Mouse (Mus musculus) limb, embryonic 12.5 days (tissue): ENCODE results near the gene Rplp1. TPM values are rescaled to one million over a fixed set of nuclear protein-coding genes. Genes with fewer than 3 reads are reported as not detected.

ENCODE experiments used
- ATAC-seq: fragments of 200-750 bp; cut with Nextera tagmentation; 2 replicates; pipeline ENCODE4 v1.8.0; 2017; ENCODE audit warnings: low read depth, moderate TSS enrichment; ENCODE audit not compliant: insufficient number of reproducible peaks, insufficient read depth, low FRiP score, low TSS enrichment
- H3K27ac ChIP-seq: fragments of 300-500 bp; sonication (generic); 2 replicates; pipeline ENCODE4 v1.5.1; 2016; ENCODE audit warnings: mild to moderate bottlenecking, moderate library complexity
- H3K27me3 ChIP-seq: fragments of 300-500 bp; sonication (generic); 2 replicates; pipeline ENCODE4 v1.6.1; 2016; ENCODE audit warnings: mild to moderate bottlenecking, moderate library complexity
- H3K36me3 ChIP-seq: fragments of 300-500 bp; sonication (generic); 2 replicates; pipeline ENCODE4 v1.6.1; 2016; ENCODE audit warnings: mild to moderate bottlenecking, moderate library complexity
- H3K4me1 ChIP-seq: fragments of 300-500 bp; sonication (generic); replicated peaks from 2 replicates; pipeline ENCODE4 v1.6.1; 2016
- H3K4me2 ChIP-seq: fragments of 300-500 bp; sonication (generic); 2 replicates; pipeline ENCODE4 v1.6.1; 2016; ENCODE audit warnings: mild to moderate bottlenecking, moderate library complexity
- H3K4me3 ChIP-seq: fragments of 300-500 bp; sonication (generic); replicated peaks from 2 replicates; pipeline ENCODE4 v1.5.1; 2016; ENCODE audit warnings: mild to moderate bottlenecking
- H3K9ac ChIP-seq: fragments of 300-500 bp; sonication (generic); replicated peaks from 2 replicates; pipeline ENCODE4 v1.6.1; 2016; ENCODE audit warnings: mild to moderate bottlenecking, moderate library complexity
- H3K9me3 ChIP-seq: fragments of 300-500 bp; sonication (generic); 2 replicates; pipeline ENCODE4 v1.6.1; 2016; ENCODE audit warnings: mild to moderate bottlenecking, moderate library complexity
- WGBS: fragments of 180-500 bp; shearing (Covaris S2); methylation state at CpG from one replicate; pipeline ENCODE4 v1.1.7; 2016; 5-methylcytosine and 5-hydroxymethylcytosine counted together
- polyA plus RNA-seq: library from polyadenylated mRNA; unstranded; fragments of >200 nt; fragmentation: Nextera tagmentation; extraction: Ambion mirVana; gene quantifications from 2 replicates; pipeline ENCODE4 v1.2.1, GENCODE M21; 2016

Rplp1 gene
- polyA plus RNA-seq, 1 experiment from 2014 or later, result 1,109 TPM

GRCm38 (mm10) chr9:61898401-61898800 is 15.9 kb downstream of the Rplp1 start:
- Histone ChIP-seq H3K36me3 (no peaks in the 10 kb centered on the region), H3K27me3 (peaks cover 22% of the 10 kb centered on the region), H3K9me3 (no peaks in the 10 kb centered on the region), H3K4me3 (no peak overlapping the region), H3K27ac (no peak overlapping the region), H3K4me1 (peaks cover 24% of the 10 kb centered on the region), H3K4me2 (no peak overlapping the region), H3K9ac (no peak overlapping the region)
- ATAC-seq, result no peak
- 3% methylated on average over 7 of the region's 8 CpGs for WGBS

GRCm38 (mm10) chr9:61895014-61895413 is 19.3 kb downstream of the Rplp1 start:
- Histone ChIP-seq H3K9ac (no peak overlapping the region), H3K4me1 (peaks cover 21% of the 10 kb centered on the region), H3K9me3 (no peaks in the 10 kb centered on the region), H3K4me2 (no peak overlapping the region), H3K4me3 (no peak overlapping the region), H3K36me3 (no peaks in the 10 kb centered on the region), H3K27ac (no peak overlapping the region), H3K27me3 (peaks cover 20% of the 10 kb centered on the region)
- WGBS, result 32% methylated on average over 8 of the region's 8 CpGs
- no peak for ATAC-seq

- Histone ChIP-seq H3K27ac (no peak overlapping the region), H3K9me3 (no peaks in the 10 kb centered on the region), H3K4me1 (peaks cover 12% of the 10 kb centered on the region), H3K9ac (no peak overlapping the region), H3K4me3 (no peak overlapping the region), H3K36me3 (no peaks in the 10 kb centered on the region), H3K27me3 (no peaks in the 10 kb centered on the region; the same call in 1 of the 2 replicates), H3K4me2 (no peak overlapping the region)
- WGBS, result 59% methylated on average over 8 of the region's 8 CpGs
- ATAC-seq, result no peak
Observed at GRCm38 (mm10) chr9:61889855-61890254, 24.5 kb downstream of the Rplp1 start.

GRCm38 (mm10) chr9:61887661-61888379 is 26.5 kb downstream of the Rplp1 start:
- Histone ChIP-seq H3K36me3 (no peaks in the 10 kb centered on the region), H3K9ac (no peak overlapping the region), H3K4me1 (peaks cover 12% of the 10 kb centered on the region), H3K4me3 (no peak overlapping the region), H3K27me3 (no peaks in the 10 kb centered on the region; the same call in 1 of the 2 replicates), H3K4me2 (no peak overlapping the region), H3K27ac (no peak overlapping the region), H3K9me3 (no peaks in the 10 kb centered on the region)
- ATAC-seq, result no peak
- WGBS, result 79% methylated on average over 11 of the region's 11 CpGs

- Histone ChIP-seq H3K4me3 (no peak overlapping the region), H3K9ac (no peak overlapping the region), H3K9me3 (no peaks in the 10 kb centered on the region), H3K36me3 (no peaks in the 10 kb centered on the region), H3K27me3 (no peaks in the 10 kb centered on the region; the same call in 1 of the 2 replicates), H3K4me2 (no peak overlapping the region), H3K27ac (no peak overlapping the region), H3K4me1 (peaks cover 12% of the 10 kb centered on the region)
- no peak for ATAC-seq
- WGBS, result 87% methylated on average over 7 of the region's 7 CpGs
Observed at GRCm38 (mm10) chr9:61885964-61886363, 28.4 kb downstream of the Rplp1 start.

DNA sequence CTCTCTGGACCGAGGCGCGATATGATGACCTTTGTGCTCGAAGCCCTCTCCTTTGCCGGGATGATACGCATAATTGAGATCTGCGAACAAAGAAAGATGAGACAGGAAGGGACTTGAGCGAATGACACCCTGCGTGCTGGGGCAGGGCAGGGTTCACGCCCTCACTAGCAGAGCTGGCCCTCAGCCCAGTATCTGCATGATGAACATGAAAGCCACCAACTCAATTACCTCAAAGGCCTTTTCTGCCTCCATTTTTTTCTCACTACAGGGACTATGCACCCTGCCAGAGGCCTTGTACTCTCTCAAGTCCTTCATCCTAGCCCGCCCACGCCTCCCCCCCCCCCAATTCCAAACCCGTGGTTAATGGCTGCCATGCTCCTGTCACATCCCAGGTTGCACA is 29.4 kb downstream of the Rplp1 start:
- ATAC-seq, result no peak
- 77% methylated on average over 13 of the region's 13 CpGs for WGBS
- H3K27ac ChIP-seq, result no peak overlapping the region

DNA sequence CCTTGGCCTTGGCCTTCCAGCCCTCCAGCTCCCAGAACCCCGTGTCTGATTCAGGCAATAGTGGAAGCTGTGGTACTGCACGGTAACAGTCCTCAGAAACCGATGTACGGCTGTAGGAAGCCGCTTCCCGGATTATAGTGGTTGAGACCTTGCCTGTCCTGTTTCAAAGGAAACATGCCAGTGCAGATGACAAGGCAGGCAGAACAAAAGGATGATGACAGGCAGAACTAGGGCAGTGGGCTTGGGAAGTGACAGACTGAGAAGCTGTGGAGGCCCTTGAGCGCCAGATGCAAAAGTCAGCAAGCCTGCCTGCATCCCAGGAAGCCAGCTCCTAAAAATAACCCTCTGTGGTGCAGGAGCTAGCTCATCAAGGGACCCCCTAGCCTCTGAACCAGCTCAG is 30.0 kb downstream of the Rplp1 start:
- no peaks in the 10 kb centered on the region; the same call in 1 of the 2 replicates for H3K27me3 ChIP-seq
- no peak overlapping the region for H3K9ac ChIP-seq
- H3K27ac ChIP-seq, result no peak overlapping the region
- H3K4me3 ChIP-seq, result no peak overlapping the region
- peaks cover 12% of the 10 kb centered on the region for H3K4me1 ChIP-seq
- ATAC-seq, result no peak
- no peaks in the 10 kb centered on the region for H3K9me3 ChIP-seq
- WGBS, result 83% methylated on average over 7 of the region's 7 CpGs
- no peaks in the 10 kb centered on the region for H3K36me3 ChIP-seq
- no peak overlapping the region for H3K4me2 ChIP-seq

More for the DNA sequence above, 29.4 kb downstream of the Rplp1 start:
- no peak overlapping the region for H3K4me3 ChIP-seq
- H3K9ac ChIP-seq, result no peak overlapping the region
- no peaks in the 10 kb centered on the region for H3K9me3 ChIP-seq
- H3K4me2 ChIP-seq, result no peak overlapping the region
- H3K4me1 ChIP-seq, result peaks cover 12% of the 10 kb centered on the region
- no peaks in the 10 kb centered on the region for H3K36me3 ChIP-seq
- no peaks in the 10 kb centered on the region; the same call in 1 of the 2 replicates for H3K27me3 ChIP-seq

DNA sequence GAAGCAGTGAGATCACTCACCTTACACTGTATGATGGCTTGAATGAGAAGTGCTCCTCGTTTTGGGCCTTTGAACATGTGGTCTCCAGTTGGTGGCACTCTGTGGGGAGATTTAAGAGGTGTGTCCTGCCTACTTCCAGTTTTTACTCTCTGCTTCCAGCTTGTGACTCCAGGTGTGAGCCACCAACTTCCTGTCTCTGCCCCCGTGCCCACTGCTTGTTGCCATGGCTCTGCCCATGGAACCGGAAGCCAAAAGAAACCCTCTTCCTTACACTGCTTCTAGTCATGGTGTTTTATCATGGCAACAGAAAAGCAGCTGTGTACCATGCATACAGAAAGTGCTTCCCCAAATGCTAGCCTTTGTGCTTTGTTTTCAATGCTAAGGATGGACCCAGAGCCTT is 32.2 kb downstream of the Rplp1 start:
- 48% methylated on average over 3 of the region's 3 CpGs for WGBS
- no peaks in the 10 kb centered on the region; the same call in none of the 2 replicates for H3K27me3 ChIP-seq
- H3K4me2 ChIP-seq, result no peak overlapping the region
- H3K4me3 ChIP-seq, result no peak overlapping the region
- peaks cover 20% of the 10 kb centered on the region for H3K4me1 ChIP-seq
- H3K9ac ChIP-seq, result no peak overlapping the region
- no peaks in the 10 kb centered on the region for H3K36me3 ChIP-seq
- no peak for ATAC-seq
- no peak overlapping the region for H3K27ac ChIP-seq
- no peaks in the 10 kb centered on the region for H3K9me3 ChIP-seq

- WGBS, result 10% methylated on average over 2 of the region's 2 CpGs
- ATAC-seq, result no peak
Observed at GRCm38 (mm10) chr9:61878889-61879288, 35.5 kb downstream of the Rplp1 start.

DNA sequence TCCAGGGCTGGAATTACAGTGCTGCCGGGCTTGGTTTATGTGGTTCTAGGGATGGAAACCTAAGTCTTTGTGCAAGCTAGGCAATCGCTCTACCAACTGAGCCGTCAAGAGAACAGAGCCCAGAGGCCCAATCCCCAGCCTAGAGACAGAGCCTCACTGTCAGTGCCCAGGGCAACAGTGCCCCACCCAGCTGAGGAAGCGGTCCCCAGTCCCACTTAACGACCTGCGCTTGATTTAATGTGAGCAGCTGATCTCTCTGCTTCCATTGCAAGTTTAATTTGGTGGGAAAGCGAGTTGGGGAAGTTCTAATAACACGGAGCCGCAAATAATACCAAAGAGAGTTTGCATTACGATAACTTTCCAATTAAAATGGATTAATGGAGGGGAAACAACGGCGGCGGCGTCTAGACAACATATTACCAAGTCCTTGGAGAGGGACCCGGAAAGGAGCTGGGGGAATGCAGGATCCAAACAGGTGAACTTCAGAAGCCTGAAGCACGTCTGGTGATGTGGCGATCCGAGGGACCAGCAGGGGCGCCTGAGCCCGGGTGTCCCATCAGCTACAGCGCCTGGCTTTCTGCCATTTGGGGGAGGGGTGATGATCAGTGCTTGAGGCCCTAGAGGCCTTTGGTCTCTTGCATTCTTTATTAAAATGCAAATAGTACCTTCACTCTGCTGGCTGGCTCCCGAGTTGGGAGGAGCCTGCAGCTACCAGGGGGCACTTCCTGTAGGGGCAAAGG is 36.8 kb downstream of the Rplp1 start:
- 10% methylated on average over 22 of the region's 22 CpGs for WGBS
- Histone ChIP-seq H3K4me3 (no peak overlapping the region), H3K9ac (no peak overlapping the region), H3K27ac (no peak overlapping the region), H3K36me3 (no peaks in the 10 kb centered on the region), H3K27me3 (peaks cover 6% of the 10 kb centered on the region; the same call in 1 of the 2 replicates), H3K4me2 (peak overlapping the region; percentile 33), H3K4me1 (peaks cover 58% of the 10 kb centered on the region), H3K9me3 (no peaks in the 10 kb centered on the region)
- ATAC-seq, result no peak

More at GRCm38 (mm10) chr9:61878889-61879288, 35.5 kb downstream of the Rplp1 start:
- H3K27ac ChIP-seq, result no peak overlapping the region
- no peak overlapping the region for H3K4me2 ChIP-seq
- H3K4me3 ChIP-seq, result no peak overlapping the region
- H3K9ac ChIP-seq, result no peak overlapping the region
- no peaks in the 10 kb centered on the region for H3K36me3 ChIP-seq
- H3K27me3 ChIP-seq, result peaks cover 6% of the 10 kb centered on the region; the same call in 1 of the 2 replicates
- H3K4me1 ChIP-seq, result peaks cover 47% of the 10 kb centered on the region
- H3K9me3 ChIP-seq, result no peaks in the 10 kb centered on the region

DNA sequence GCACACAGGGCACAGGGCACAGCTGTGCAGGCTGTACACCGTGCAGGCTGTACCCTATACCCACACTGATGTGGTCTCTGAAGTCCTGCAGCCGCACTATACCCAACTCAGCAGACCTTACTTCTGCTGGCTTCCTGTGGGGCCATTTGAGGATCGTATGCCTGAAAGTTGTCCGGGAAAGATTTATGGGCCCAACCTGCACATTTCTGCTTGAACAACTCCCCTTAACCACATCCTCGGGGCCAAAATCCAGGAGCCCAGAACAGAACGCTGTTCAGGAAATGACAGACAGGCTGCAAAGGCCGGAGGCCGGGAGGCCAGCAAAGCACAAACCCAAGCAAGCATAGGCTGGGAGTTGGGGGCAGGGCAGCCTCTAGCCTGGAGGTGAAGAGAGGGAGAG is 41.0 kb downstream of the Rplp1 start:
- Histone ChIP-seq H3K9ac (no peak overlapping the region), H3K4me1 (peaks cover 62% of the 10 kb centered on the region), H3K4me3 (no peak overlapping the region), H3K9me3 (no peaks in the 10 kb centered on the region), H3K27me3 (peaks cover 12% of the 10 kb centered on the region; the same call in 1 of the 2 replicates), H3K27ac (peak overlapping the region; percentile 79), H3K4me2 (no peak overlapping the region), H3K36me3 (no peaks in the 10 kb centered on the region)
- ATAC-seq, result no peak
- WGBS, result 6% methylated on average over 8 of the region's 8 CpGs
